Mouse (Mus musculus) liver, embryonic 14.5 days (tissue): ENCODE measurements around the gene Erich2.

Experiments
- CTCF ChIP-seq: IDR thresholded peaks from 2 replicates; pipeline ENCODE4 v1.5.1; 2016; ENCODE audit warnings: antibody characterized with exemption, low read depth, control low read depth
- EP300 ChIP-seq: IDR thresholded peaks from 2 replicates; pipeline ENCODE4 v1.6.1; 2016; ENCODE audit warnings: antibody characterized with exemption, low read depth

GRCm38 (mm10) chr2:70566603-70566981, 58.0 kb downstream of the Erich2 start:
- TF ChIP-seq CTCF (no peak), EP300 (no peak)
